Mouse (Mus musculus) Muller cell, postnatal 12 days (primary cell): ENCODE results near the gene Nxpe5.
"Not testable (repeated sequence)": the region's sequence is repeated elsewhere in the genome, so short reads cannot be mapped to it uniquely, and the experiment has no call there.

Experiments used
- DNase-seq: peaks from one replicate; pipeline ENCODE4 v3.0.0-alpha.2; 2015; ENCODE audit errors: inconsistent ontology term

Gene Nxpe5

GRCm38 (mm10) chr5:138225700-138226099 lies at the start of gene Nxpe5:
Nxpe5 (plus strand) TSS chr5:138225898.
- DNase-seq, result no peak

DNA sequence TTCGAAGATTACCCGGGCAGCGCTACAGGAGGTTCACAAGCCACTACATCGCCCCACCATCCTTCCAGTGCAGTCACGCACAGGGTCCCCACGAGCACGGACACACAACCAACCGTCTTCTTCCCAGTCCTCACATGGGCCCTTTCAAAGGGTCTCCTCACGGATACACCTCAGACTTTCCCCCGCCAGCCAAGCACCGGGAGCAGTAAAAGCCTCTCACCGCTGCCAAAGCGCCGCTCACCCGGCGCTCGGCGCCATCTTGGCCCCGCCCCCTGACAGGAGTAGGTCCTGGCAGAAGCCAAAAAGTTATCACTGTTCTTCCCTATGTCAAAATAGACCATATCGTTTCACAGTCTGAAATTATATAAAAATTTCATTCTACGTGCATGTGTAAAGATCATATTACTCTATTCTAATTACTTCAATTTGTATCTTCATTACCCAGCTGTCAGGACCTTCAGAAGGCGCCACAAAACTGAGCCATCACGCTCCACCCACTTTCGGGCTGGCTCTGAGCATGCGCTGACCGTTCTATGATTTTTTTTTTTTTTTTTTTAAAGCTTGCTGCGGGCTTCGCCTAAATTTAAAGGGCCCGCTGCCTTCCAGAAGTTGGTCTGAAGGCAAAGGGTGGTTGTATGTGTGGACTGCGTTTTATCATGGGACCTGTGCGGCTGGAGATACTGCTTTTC lies 38.6 kb upstream of the Nxpe5 start, which contains the start of the genes Taf6 and Cnpy4:
TSS of gene Taf6 (minus strand) at position 502 of the 689 bp plus-strand sequence.
TSS of gene Cnpy4 (plus strand) at position 536 of the 689 bp plus-strand sequence.
- peak; percentile 91 for DNase-seq

- peak; percentile 85 for DNase-seq
Measured at GRCm38 (mm10) chr5:138187661-138188306, 37.9 kb upstream of the Nxpe5 start.

DNA sequence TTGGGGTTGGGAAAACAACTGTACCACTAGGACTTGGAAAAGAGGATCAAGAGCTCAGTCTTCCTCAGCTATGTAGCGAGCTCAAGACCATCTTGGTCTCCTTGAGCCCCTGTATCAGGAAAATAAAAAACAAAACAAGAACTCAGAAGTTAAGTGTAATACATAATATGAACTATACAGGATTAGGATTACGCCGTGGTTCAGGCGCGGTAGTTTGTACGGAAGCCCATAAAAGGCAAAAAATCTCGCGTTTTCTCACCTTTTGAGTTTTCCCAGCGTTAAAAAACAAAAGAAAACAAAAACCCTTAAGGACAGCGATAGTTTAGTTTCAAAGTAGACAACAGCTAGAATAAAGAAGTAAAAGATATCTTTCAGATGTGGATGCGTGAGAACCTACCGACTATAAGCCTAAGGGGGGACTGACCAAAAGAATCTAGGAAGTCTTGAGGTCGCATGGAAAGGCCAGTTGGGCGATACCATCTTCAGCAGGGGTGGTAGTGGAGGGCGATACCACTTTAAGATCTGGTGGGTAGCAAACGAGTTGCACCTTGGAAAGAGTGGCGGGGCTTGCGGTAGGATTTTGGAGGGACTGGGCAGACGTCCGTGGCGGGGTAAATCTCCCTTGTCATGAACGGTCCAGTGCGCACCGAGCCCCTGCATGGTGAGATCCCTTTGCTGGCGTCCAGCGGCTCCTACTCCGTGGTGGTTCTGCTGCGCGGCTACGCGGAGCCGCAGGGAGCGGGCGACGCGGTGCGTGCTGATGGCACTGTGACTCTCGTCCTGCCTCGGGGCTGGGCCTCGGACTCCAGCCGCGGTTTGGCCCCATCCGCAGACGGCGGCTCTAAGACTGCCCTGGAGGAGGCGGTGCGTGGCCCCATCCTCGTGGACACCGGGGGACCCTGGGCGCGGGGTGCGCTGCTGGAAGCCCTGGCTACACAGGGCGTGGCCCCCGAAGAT lies 31.6 kb upstream of the Nxpe5 start, which contains the start of gene Mblac1:
TSS of gene Mblac1 (plus strand) at position 544 of the 957 bp plus-strand sequence.
- peak; percentile 88 for DNase-seq

GRCm38 (mm10) chr5:138194755-138195345 lies 30.8 kb upstream of the Nxpe5 start:
- no peak for DNase-seq

DNA sequence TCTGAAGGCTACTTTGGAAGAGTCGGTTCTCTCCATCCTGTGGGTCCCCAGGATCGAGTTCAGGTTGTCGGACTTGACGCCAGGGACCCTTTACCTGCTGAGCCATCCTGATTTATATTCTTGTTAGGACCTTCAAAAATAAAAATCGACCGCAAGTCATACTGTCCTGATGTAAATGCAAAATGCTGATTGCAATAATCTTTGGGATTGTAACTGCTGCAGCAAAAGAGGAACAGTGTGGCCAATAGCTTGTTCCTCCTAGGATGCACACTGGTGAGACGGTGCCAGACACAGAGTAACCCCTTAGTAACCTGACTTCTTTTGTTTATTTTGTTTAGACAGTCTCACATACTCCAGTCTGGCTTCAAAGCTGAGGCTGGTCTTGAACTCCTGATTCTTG lies 30.2 kb upstream of the Nxpe5 start:
- DNase-seq, result no peak

GRCm38 (mm10) chr5:138199576-138199975 lies 26.1 kb upstream of the Nxpe5 start:
- DNase-seq, result no peak

DNA sequence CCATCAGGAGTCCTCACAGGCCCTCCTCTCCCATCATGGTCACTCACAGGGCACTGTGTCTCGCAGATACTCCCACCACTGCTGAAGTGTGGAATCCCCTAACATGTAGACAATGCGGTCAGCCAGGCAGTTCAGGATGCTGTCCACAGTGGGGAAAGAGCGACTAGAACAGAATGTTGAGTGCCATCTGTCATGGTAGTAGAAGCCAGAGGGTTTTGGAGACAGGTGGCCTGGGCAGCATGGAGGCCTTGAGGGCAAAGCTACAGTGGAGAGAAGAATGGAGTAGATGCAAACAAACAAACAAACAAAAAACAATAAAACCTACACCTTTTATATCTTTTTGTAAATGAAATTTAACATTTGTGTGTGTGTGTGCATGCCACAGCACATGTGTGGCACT lies 23.6 kb upstream of the Nxpe5 start:
- DNase-seq, result no peak

GRCm38 (mm10) chr5:138207253-138207652 lies 18.4 kb upstream of the Nxpe5 start:
- no peak for DNase-seq

DNA sequence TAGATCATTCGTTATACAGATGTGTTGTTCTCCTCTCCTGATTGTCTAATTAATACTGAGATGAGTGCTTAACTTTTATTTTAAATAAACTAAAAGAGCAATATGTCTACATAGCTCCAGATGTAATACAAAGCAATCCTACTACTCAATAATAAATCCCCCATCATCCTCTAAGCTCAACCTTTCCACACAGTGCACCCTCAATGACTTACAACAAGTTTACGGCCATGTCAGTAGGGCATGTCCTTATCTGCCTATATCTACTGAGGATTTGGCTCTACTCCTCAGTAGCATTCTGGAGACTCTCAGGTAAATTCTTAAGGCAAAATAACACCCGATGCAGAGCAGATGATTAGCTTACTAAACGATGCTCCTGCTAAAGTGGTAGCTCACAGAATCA lies 17.8 kb upstream of the Nxpe5 start:
- DNase-seq, result no peak

DNA sequence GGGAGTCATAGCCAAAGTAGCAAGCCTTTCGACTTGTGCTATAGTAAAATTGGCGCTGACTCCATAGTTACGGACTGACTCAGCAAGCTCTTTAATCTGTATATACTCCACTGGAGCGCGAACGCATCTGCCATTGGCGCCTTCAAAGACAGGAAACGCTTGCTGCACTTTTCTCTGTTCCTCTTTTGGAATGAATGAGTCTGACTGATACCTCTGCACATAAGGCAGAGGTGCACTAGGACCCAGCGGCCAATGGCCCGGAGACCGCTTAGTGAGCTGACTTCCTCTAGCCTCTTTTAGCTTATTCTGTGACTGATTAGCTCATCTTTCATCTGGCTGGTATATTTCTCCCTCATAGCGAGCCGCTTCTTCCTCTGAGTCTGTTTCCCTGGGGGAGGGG lies 9.1 kb upstream of the Nxpe5 start:
- not testable (repeated sequence) for DNase-seq

- no peak for DNase-seq
Measured at GRCm38 (mm10) chr5:138219864-138220263, 5.8 kb upstream of the Nxpe5 start.

- DNase-seq, result peak; percentile 48
Measured at GRCm38 (mm10) chr5:138222111-138222510, 3.6 kb upstream of the Nxpe5 start.

GRCm38 (mm10) chr5:138223287-138223686 lies 2.4 kb upstream of the Nxpe5 start:
- no peak for DNase-seq

GRCm38 (mm10) chr5:138226491-138226890 lies 793 bp downstream of the Nxpe5 start:
- DNase-seq, result no peak

DNA sequence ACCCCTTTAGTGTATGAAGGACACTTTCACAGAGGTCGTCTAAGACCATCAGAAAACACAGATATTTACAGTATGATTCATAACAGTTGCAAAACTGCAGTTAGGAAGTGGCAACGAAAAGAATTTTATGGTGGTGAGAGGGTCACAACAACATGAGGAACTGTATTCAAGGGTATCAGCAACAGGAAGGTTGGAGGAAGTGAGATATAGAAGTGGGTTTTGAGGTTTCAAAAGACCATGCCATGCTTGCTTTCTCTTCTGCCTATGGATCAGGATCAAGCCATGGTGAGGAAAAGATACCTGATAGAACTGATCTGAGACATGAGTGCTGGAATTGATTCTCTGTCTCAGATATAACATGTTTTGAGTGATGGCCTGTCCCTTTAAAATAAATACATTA lies 1.7 kb downstream of the Nxpe5 start:
- DNase-seq, result no peak

DNA sequence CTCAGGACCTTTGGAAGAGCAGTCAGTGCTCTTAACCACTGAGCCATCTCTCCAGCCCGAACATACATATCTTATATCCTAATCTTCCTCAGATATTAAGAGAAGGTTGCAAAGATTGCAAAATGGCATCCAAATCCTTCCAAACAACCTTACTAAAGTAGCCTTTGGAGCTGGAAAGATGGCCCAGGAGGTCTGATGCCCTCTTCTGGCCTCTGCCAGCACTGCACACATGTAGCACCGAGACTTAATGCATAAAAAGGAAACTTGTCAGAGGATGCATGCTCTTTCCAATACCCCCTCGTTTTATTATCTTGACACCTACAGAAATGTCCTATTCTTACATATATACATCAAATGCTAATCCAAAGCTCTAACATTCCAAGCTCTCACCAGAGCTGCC lies 2.3 kb downstream of the Nxpe5 start:
- DNase-seq, result no peak

- DNase-seq, result no peak
Measured at GRCm38 (mm10) chr5:138229511-138229910, 3.8 kb downstream of the Nxpe5 start.

DNA sequence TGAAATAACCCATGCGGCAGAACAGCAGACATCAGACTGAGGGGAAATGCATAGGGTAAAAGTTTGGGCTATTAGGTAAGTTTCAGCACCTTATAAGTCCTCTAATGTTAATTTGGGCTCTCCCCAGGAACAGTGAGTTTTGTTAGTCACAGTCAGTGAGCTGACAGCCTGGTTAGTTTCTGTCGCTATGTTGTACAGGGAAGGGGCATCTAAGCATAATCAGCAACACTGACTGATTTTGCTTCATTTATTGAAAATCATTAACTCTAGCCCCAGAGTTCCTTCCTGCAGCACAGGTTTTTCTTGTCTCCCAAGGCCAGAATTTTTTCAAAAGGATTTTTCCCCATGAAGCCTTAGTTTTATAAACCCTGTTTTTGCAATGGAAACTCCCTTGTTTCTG lies 8.1 kb downstream of the Nxpe5 start:
- DNase-seq, result no peak

DNA sequence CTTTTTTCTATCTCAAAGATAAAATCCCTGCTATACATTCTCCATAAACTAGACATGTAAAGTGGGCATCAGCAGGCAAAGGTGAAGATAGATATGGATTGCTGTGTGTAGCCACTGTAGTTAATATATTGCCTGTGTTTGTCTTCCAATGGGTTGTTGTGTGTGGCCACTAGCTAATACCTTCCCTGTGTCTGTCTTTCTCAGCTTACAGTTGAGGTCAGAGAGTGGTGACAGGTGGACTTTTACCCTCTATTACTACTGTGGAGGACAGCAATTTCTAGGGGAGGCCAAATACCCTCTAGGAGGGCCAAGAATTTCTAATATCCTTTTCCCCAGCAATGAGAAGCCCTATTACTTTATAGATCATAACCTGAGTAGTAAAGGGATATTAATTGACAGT lies 8.5 kb downstream of the Nxpe5 start:
- DNase-seq, result no peak

GRCm38 (mm10) chr5:138241511-138241910 lies 15.8 kb downstream of the Nxpe5 start:
- no peak for DNase-seq

GRCm38 (mm10) chr5:138251144-138251543 lies 25.4 kb downstream of the Nxpe5 start:
- DNase-seq, result no peak
